Mouse (Mus musculus): ENCODE results near the gene Fam122c. TPM values are rescaled to one million over a fixed set of nuclear protein-coding genes. Genes with fewer than 3 reads are reported as not detected.

Gene Fam122c
- not detected for polyA plus RNA-seq (2012; fragmentation: generic; extraction: Trizol)

DNA sequence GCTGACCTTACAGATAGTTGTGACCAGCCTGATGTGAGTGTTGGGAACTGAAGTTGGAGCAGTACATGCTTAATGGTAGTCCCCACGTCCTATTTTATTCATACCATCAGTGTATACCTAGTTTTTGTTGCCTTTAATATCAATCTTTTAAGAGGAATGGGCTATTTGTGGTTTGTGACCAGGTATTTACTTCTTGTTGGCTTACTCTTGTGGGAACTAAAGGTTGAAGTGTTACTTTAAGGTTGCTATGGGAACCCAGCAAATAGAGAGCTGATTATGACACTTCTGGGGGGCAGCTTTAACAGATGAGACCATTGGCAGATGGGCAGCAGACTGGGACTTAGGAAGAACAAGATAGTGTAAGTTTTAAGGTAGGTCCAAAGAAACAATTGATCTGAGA lies at the start of gene Fam122c:
TSS of gene Fam122c (plus strand) at position 301 of the 400 bp plus-strand sequence.
- no peaks in the 10 kb centered on the region for H3K79me2 ChIP-seq (ENCODE audit: control insufficient read depth, insufficient read depth)
- H3K4me3 ChIP-seq, result no peak within 1 kb of the TSS
- H3K4me2 ChIP-seq (ENCODE audit: low read depth), result no peak within 1 kb of the TSS
- peaks cover 5% of the 10 kb centered on the region for H3K27me3 ChIP-seq (ENCODE audit: control insufficient read depth, insufficient read depth, insufficient read length)
- TF ChIP-seq USF1 (IDR thresholded peaks at IDR 0.05; ENCODE audit: low read depth) (no peak), SRF (IDR thresholded peaks at IDR 0.05; ENCODE audit: control insufficient read depth, insufficient read length, low read depth) (no peak), MAX (IDR thresholded peaks at IDR 0.05; ENCODE audit: low read depth) (no peak), REST (IDR thresholded peaks at IDR 0.05; ENCODE audit: insufficient read depth, insufficient read length) (no peak), CEBPB (IDR thresholded peaks at IDR 0.05; ENCODE audit: insufficient read depth, poor library complexity, severe bottlenecking) (no peak), POLR2A (IDR thresholded peaks at IDR 0.05; ENCODE audit: insufficient read length, low read depth) (no peak), TCF3 (IDR thresholded peaks at IDR 0.05; ENCODE audit: insufficient read length, low read depth) (no peak), E2F4 (IDR thresholded peaks at IDR 0.05; ENCODE audit: insufficient read depth) (no peak), MYOD1 (IDR thresholded peaks at IDR 0.05; ENCODE audit: control insufficient read depth in 1 of 3, insufficient read length in 2 of 3, low read depth in 2 of 3) (no peak)
- H3ac ChIP-seq (ENCODE audit: control insufficient read depth, insufficient read length), result no peak within 1 kb of the TSS
- no peaks in the 10 kb centered on the region for H3K36me3 ChIP-seq (ENCODE audit: control insufficient read depth, insufficient read depth)

DNA sequence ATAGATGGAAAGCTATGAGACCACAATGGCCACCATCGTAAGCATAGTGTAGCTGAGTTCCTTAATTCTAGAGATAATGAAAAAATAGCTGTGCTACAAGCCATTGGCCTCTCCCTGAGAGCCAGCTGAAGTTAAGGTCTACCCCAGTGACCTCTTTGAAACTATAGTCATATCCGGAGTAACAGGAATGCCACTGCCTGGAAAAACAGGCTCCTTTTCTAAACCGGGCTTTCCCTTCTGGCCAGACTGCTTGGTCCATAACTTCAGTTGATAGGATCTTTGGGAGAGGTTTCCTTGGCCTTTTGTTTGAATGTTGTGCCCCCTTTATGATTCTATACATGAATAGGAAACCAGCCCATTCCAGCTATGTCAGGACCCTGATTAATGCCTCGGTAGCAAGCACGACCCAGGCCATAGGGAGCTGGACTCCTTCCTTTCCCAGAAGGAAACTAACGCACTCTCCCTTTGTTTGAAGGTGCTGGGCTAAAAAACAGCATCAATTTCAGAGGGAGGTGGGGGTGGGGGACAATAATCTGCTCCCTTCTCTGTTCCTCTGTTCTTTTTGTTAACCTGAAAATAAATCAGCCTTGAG lies 48.8 kb upstream of the Fam122c start:
- no peaks in the 10 kb centered on the region for H3K36me3 ChIP-seq (ENCODE audit: control insufficient read depth, insufficient read depth)
- no peak for TF ChIP-seq TCF12 (IDR thresholded peaks at IDR 0.05; ENCODE audit: insufficient read depth, poor library complexity, severe bottlenecking)
- no peak for TF ChIP-seq USF1 (IDR thresholded peaks at IDR 0.05; ENCODE audit: low read depth)
- TF ChIP-seq SRF (IDR thresholded peaks at IDR 0.05; ENCODE audit: control insufficient read depth, insufficient read length, low read depth), result no peak
- no peak for TF ChIP-seq CEBPB (IDR thresholded peaks at IDR 0.05; ENCODE audit: insufficient read depth, poor library complexity, severe bottlenecking)
- TF ChIP-seq E2F4 (IDR thresholded peaks at IDR 0.05; ENCODE audit: insufficient read depth), result no peak
- TF ChIP-seq POLR2A (IDR thresholded peaks at IDR 0.05; ENCODE audit: insufficient read length, low read depth), result no peak
- no peak for TF ChIP-seq POLR2AphosphoS2 (IDR thresholded peaks at IDR 0.05; ENCODE audit: insufficient read length, low read depth)
- no peak for TF ChIP-seq MYOG (IDR thresholded peaks at IDR 0.05; ENCODE audit: control insufficient read depth in 1 of 3, insufficient read depth in 1 of 3, insufficient read length in 2 of 3, low read depth in 2 of 3)
- TF ChIP-seq MYOD1 (IDR thresholded peaks at IDR 0.05; ENCODE audit: control insufficient read depth in 1 of 3, insufficient read length in 2 of 3, low read depth in 2 of 3), result no peak
- no peak for TF ChIP-seq MAX (IDR thresholded peaks at IDR 0.05; ENCODE audit: low read depth)
- no peak for TF ChIP-seq TCF3 (IDR thresholded peaks at IDR 0.05; ENCODE audit: insufficient read length, low read depth)
- no peak for TF ChIP-seq REST (IDR thresholded peaks at IDR 0.05; ENCODE audit: insufficient read depth, insufficient read length)
- no peak overlapping the region for H3ac ChIP-seq (ENCODE audit: control insufficient read depth, insufficient read length)
- no peaks in the 10 kb centered on the region for H3K79me2 ChIP-seq (ENCODE audit: control insufficient read depth, insufficient read depth)
- H3K27me3 ChIP-seq (ENCODE audit: control insufficient read depth, insufficient read depth, insufficient read length), result no peaks in the 10 kb centered on the region
- H3K4me3 ChIP-seq, result no peak overlapping the region
- H3K4me2 ChIP-seq (ENCODE audit: low read depth), result no peak overlapping the region

DNA sequence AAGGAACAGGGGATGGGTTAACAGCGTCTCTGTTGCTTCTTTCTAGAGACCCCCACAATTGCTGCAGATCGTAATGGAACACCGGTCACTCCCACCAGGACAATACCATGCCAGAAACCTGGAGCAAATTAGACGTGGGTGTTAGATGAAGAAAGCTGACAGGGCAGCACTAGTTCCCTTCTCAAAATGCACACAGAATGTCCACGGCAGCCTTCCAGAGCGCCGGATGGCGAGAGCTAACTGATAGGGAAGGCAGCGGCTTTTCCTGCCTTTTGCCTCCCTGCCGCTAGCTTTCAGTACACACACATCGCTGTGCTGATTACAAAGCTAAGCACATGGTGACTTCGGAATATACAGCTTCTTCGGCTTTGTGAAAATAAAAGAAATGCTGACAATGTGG lies 41.3 kb upstream of the Fam122c start:
- no peak overlapping the region for H3K4me3 ChIP-seq
- H3ac ChIP-seq (ENCODE audit: control insufficient read depth, insufficient read length), result no peak overlapping the region
- no peaks in the 10 kb centered on the region for H3K36me3 ChIP-seq (ENCODE audit: control insufficient read depth, insufficient read depth)
- no peak overlapping the region for H3K4me2 ChIP-seq (ENCODE audit: low read depth)
- H3K27me3 ChIP-seq (ENCODE audit: control insufficient read depth, insufficient read depth, insufficient read length), result no peaks in the 10 kb centered on the region
- TF ChIP-seq MYOD1 (IDR thresholded peaks at IDR 0.05; ENCODE audit: control insufficient read depth in 1 of 3, insufficient read length in 2 of 3, low read depth in 2 of 3), result no peak
- no peak for TF ChIP-seq SRF (IDR thresholded peaks at IDR 0.05; ENCODE audit: control insufficient read depth, insufficient read length, low read depth)
- no peak for TF ChIP-seq TCF12 (IDR thresholded peaks at IDR 0.05; ENCODE audit: insufficient read depth, poor library complexity, severe bottlenecking)
- TF ChIP-seq POLR2AphosphoS2 (IDR thresholded peaks at IDR 0.05; ENCODE audit: insufficient read length, low read depth), result no peak
- TF ChIP-seq TCF3 (IDR thresholded peaks at IDR 0.05; ENCODE audit: insufficient read length, low read depth), result no peak
- no peak for TF ChIP-seq USF1 (IDR thresholded peaks at IDR 0.05; ENCODE audit: low read depth)
- no peak for TF ChIP-seq E2F4 (IDR thresholded peaks at IDR 0.05; ENCODE audit: insufficient read depth)
- TF ChIP-seq MYOG (IDR thresholded peaks at IDR 0.05; ENCODE audit: control insufficient read depth in 1 of 3, insufficient read depth in 1 of 3, insufficient read length in 2 of 3, low read depth in 2 of 3), result no peak
- no peak for TF ChIP-seq REST (IDR thresholded peaks at IDR 0.05; ENCODE audit: insufficient read depth, insufficient read length)
- H3K79me2 ChIP-seq (ENCODE audit: control insufficient read depth, insufficient read depth), result no peaks in the 10 kb centered on the region

DNA sequence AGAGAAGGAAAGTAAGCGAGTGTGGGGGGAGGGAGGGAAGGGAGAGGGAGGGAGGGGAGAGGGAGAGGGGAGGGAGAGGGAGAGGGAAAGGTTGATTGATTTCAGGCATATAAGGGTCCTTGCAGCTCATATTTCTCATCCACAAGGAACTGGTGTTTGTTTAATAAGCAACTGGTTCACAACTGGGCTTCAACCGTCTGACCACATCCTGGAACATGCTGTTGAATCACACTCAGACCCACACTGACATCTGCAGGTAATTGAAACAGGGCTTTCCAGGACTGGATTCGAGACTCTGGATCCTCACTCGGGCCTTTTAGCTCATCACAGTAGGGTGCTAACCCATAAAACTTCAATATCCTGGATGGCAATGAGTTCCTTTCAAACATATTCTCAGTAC lies 39.5 kb upstream of the Fam122c start:
- H3K4me2 ChIP-seq (ENCODE audit: low read depth), result peak overlapping the region; percentile 15
- no peak overlapping the region for H3ac ChIP-seq (ENCODE audit: control insufficient read depth, insufficient read length)
- no peak overlapping the region for H3K4me3 ChIP-seq
- no peaks in the 10 kb centered on the region for H3K79me2 ChIP-seq (ENCODE audit: control insufficient read depth, insufficient read depth)
- no peaks in the 10 kb centered on the region for H3K27me3 ChIP-seq (ENCODE audit: control insufficient read depth, insufficient read depth, insufficient read length)
- H3K36me3 ChIP-seq (ENCODE audit: control insufficient read depth, insufficient read depth), result no peaks in the 10 kb centered on the region
- TF ChIP-seq MYOD1 (IDR thresholded peaks at IDR 0.05; ENCODE audit: control insufficient read depth in 1 of 3, insufficient read length in 2 of 3, low read depth in 2 of 3) (no peak), MAX (IDR thresholded peaks at IDR 0.05; ENCODE audit: low read depth) (no peak), E2F4 (IDR thresholded peaks at IDR 0.05; ENCODE audit: insufficient read depth) (no peak), SRF (IDR thresholded peaks at IDR 0.05; ENCODE audit: control insufficient read depth, insufficient read length, low read depth) (no peak), MYOG (IDR thresholded peaks at IDR 0.05; ENCODE audit: control insufficient read depth in 1 of 3, insufficient read depth in 1 of 3, insufficient read length in 2 of 3, low read depth in 2 of 3) (no peak), REST (IDR thresholded peaks at IDR 0.05; ENCODE audit: insufficient read depth, insufficient read length) (no peak), POLR2A (IDR thresholded peaks at IDR 0.05; ENCODE audit: insufficient read length, low read depth) (no peak), TCF12 (IDR thresholded peaks at IDR 0.05; ENCODE audit: insufficient read depth, poor library complexity, severe bottlenecking) (no peak), TCF3 (IDR thresholded peaks at IDR 0.05; ENCODE audit: insufficient read length, low read depth) (no peak), USF1 (IDR thresholded peaks at IDR 0.05; ENCODE audit: low read depth) (no peak), POLR2AphosphoS2 (IDR thresholded peaks at IDR 0.05; ENCODE audit: insufficient read length, low read depth) (no peak), CEBPB (IDR thresholded peaks at IDR 0.05; ENCODE audit: insufficient read depth, poor library complexity, severe bottlenecking) (no peak)

Measured in myocyte (in vitro differentiated cells).